Comparison of ENCODE assay signal across 8 mouse cellular contexts in the genomic region with DNA sequence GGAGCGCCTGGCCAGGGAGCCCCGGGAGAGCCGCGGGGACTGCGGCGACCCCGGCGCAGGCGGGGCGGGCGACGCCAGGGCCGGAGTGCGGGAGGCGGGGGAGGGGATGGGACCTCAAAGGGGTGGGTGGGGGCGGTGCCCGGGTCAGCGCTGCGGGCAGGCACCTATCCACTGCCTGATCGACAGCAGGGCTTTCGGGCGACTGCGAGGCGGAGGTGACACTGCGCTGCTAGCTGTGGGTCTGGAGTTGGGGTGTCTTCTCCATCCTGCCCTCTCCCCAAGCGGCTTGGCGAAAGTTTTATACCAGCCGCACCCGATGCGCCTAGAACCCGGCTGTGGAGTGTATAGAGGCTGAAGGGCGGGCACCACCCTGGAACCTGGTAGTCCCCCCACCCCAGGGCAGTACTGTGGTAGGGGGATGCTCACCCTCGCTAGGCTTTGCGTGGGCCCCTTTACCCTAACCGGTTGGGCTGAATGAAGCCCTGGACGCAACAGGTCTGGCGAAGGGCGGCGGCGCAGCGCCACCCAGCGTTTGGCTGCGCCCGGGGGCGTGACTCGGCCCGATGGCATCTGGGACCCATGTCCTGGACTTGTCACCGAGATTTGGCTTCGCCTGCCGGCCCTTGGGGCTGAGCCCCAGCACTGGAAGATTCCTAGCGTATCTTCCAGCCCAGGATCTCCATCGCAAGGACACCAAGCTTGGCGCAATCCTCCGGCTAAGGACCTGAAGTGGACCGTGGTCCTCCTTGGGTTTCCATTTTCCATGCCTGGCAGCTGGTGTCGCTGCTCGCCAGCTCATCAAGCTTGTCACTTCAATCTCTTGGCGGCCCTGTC. TPM values are rescaled to one million over a fixed set of nuclear protein-coding genes. Genes with fewer than 3 reads are reported as not detected.
DNase-seq lines count a peak whose midpoint lies in the region; ATAC-seq and TF ChIP-seq lines count a peak whose summit lies in the region.

Gene Syt17 (minus strand): TSS at position 89 of the 834 bp plus-strand sequence.

- no peak within 1 kb of the TSS for H3K27ac ChIP-seq in embryonic facial prominence, embryonic 13.5 days
- peak within 1 kb of the TSS; percentile 64 for H3K27ac ChIP-seq in heart, embryonic 10.5 days
- H3K27ac ChIP-seq in kidney, embryonic 14.5 days (ENCODE audit: low read depth, low read length): no peak within 1 kb of the TSS
- no peak within 1 kb of the TSS for H3K27ac ChIP-seq in liver, adult 2 months (replicated peaks; ENCODE audit: insufficient read depth, low read depth, low read length)

- peak within 1 kb of the TSS; percentile 74 for H3K9ac ChIP-seq in embryonic facial prominence, embryonic 13.5 days
- H3K9ac ChIP-seq in kidney, embryonic 14.5 days (ENCODE audit: low read depth, low read length): peak within 1 kb of the TSS; percentile 49
- no peak within 1 kb of the TSS for H3K9ac ChIP-seq in liver, adult 2 months (ENCODE audit: low read depth, low read length)

- peak; percentile 87 for TF ChIP-seq CTCF in liver, adult 2 months (IDR thresholded peaks at IDR 0.05; ENCODE audit: low read depth, low read length)

- no peaks in the 10 kb centered on the region for H3K79me2 ChIP-seq in liver, adult 2 months (ENCODE audit: control insufficient read depth, insufficient read depth, low read length)
- no peaks in the 10 kb centered on the region for H3K79me2 ChIP-seq in myocyte (ENCODE audit: control insufficient read depth, insufficient read depth)

- peak; percentile 43; the same call in 1 of the 2 replicates for ATAC-seq in embryonic facial prominence, embryonic 13.5 days (ENCODE audit: insufficient number of reproducible peaks, insufficient read depth, low FRiP score, low TSS enrichment, low read depth)
- ATAC-seq in kidney, embryonic 14.5 days (ENCODE audit: low FRiP score, low TSS enrichment): peak; percentile 77

- TF ChIP-seq POLR2A in liver, adult 2 months (IDR thresholded peaks at IDR 0.05; ENCODE audit: extremely low read depth, insufficient read depth, low read length): no peak
- TF ChIP-seq POLR2A in myocyte (IDR thresholded peaks at IDR 0.05; ENCODE audit: insufficient read length, low read depth): peak; percentile 15

- H3K4me2 ChIP-seq in embryonic facial prominence, embryonic 13.5 days: peak within 1 kb of the TSS; percentile 98
- peak within 1 kb of the TSS; percentile 79 for H3K4me2 ChIP-seq in kidney, embryonic 14.5 days (replicated peaks; ENCODE audit: low read depth, low read length)
- peak within 1 kb of the TSS; percentile 88 for H3K4me2 ChIP-seq in myocyte (ENCODE audit: low read depth)

- H3K27me3 ChIP-seq in embryonic facial prominence, embryonic 13.5 days: peaks cover 38% of the 10 kb centered on the region
- H3K27me3 ChIP-seq in heart, embryonic 10.5 days (ENCODE audit: insufficient read depth, poor library complexity, severe bottlenecking): peaks cover 62% of the 10 kb centered on the region
- peaks cover 9% of the 10 kb centered on the region; the same call in 1 of the 2 replicates for H3K27me3 ChIP-seq in kidney, embryonic 14.5 days (ENCODE audit: control insufficient read depth, insufficient read depth, low read length)
- H3K27me3 ChIP-seq in liver, adult 2 months (ENCODE audit: control insufficient read depth, insufficient read depth, low read length): peaks cover 11% of the 10 kb centered on the region
- H3K27me3 ChIP-seq in myocyte (ENCODE audit: control insufficient read depth, insufficient read depth, insufficient read length): no peaks in the 10 kb centered on the region

- under 1% methylated on average over 57 of the region's 58 CpGs for WGBS in embryonic facial prominence, embryonic 13.5 days
- 1% methylated on average over 52 of the region's 58 CpGs for WGBS in heart, embryonic 10.5 days
- under 1% methylated on average over 56 of the region's 58 CpGs for WGBS in kidney, embryonic 14.5 days
- 2% methylated on average over 58 of the region's 58 CpGs for WGBS in liver, adult 2 months

- no peaks in the 10 kb centered on the region for H3K36me3 ChIP-seq in embryonic facial prominence, embryonic 13.5 days
- no peaks in the 10 kb centered on the region for H3K36me3 ChIP-seq in heart, embryonic 10.5 days
- H3K36me3 ChIP-seq in kidney, embryonic 14.5 days (ENCODE audit: control insufficient read depth, insufficient read depth, low read length): no peaks in the 10 kb centered on the region
- no peaks in the 10 kb centered on the region for H3K36me3 ChIP-seq in liver, adult 2 months (ENCODE audit: control insufficient read depth, insufficient read depth, low read length)
- no peaks in the 10 kb centered on the region for H3K36me3 ChIP-seq in myocyte (ENCODE audit: control insufficient read depth, insufficient read depth)

- peak within 1 kb of the TSS; percentile 65 for H3K4me3 ChIP-seq in embryonic facial prominence, embryonic 13.5 days
- H3K4me3 ChIP-seq in heart, embryonic 10.5 days: peak within 1 kb of the TSS; percentile 73
- H3K4me3 ChIP-seq in kidney, embryonic 14.5 days (ENCODE audit: low read length): peak within 1 kb of the TSS; percentile 50
- peak within 1 kb of the TSS; percentile 10; the same call in 1 of the 2 replicates for H3K4me3 ChIP-seq in liver, adult 2 months (ENCODE audit: insufficient read depth, low read depth, low read length)
- peak within 1 kb of the TSS; percentile 37 for H3K4me3 ChIP-seq in myocyte

- H3K9me3 ChIP-seq in embryonic facial prominence, embryonic 13.5 days: no peaks in the 10 kb centered on the region
- H3K9me3 ChIP-seq in heart, embryonic 10.5 days: no peaks in the 10 kb centered on the region
- H3K9me3 ChIP-seq in kidney, embryonic 14.5 days (ENCODE audit: control insufficient read depth, low read length): no peaks in the 10 kb centered on the region

- H3ac ChIP-seq in myocyte (ENCODE audit: control insufficient read depth, insufficient read length): peak within 1 kb of the TSS; percentile 64

- DNase-seq in 3134 (ENCODE audit: extremely low read depth, insufficient read length, low spot score): peak; percentile 86
- peak; percentile 74 to 79 for DNase-seq in adrenal gland, postnatal 36 days
- DNase-seq in heart, embryonic 10.5 days (ENCODE audit: low spot score): peak; percentile 88
- DNase-seq in liver, adult 2 months (ENCODE audit: extremely low read depth, low read depth, low spot score): peak; percentile 41
- DNase-seq in testis, postnatal 14 days (ENCODE audit: low spot score): peak; percentile 62

- H3K4me1 ChIP-seq in embryonic facial prominence, embryonic 13.5 days: peaks cover 21% of the 10 kb centered on the region
- H3K4me1 ChIP-seq in heart, embryonic 10.5 days: peaks cover 22% of the 10 kb centered on the region
- H3K4me1 ChIP-seq in kidney, embryonic 14.5 days (ENCODE audit: control insufficient read depth, insufficient read depth, low read length): peaks cover 7% of the 10 kb centered on the region; the same call in 1 of the 2 replicates
- peaks cover 11% of the 10 kb centered on the region for H3K4me1 ChIP-seq in liver, adult 2 months (ENCODE audit: control insufficient read depth, insufficient read depth, low read length)

TF ChIP-seq in myocyte, 11 proteins besides CTCF, POLR2A, EP300 and RAD21:
- TF ChIP-seq REST (IDR thresholded peaks at IDR 0.05; ENCODE audit: insufficient read depth, insufficient read length) (no peak), USF1 (IDR thresholded peaks at IDR 0.05; ENCODE audit: low read depth) (no peak), CEBPB (IDR thresholded peaks at IDR 0.05; ENCODE audit: insufficient read depth, poor library complexity, severe bottlenecking) (no peak), POLR2AphosphoS2 (IDR thresholded peaks at IDR 0.05; ENCODE audit: insufficient read length, low read depth) (no peak), MYOD1 (IDR thresholded peaks at IDR 0.05; ENCODE audit: control insufficient read depth in 1 of 3, insufficient read length in 2 of 3, low read depth in 2 of 3) (no peak), MYOG (IDR thresholded peaks at IDR 0.05; ENCODE audit: control insufficient read depth in 1 of 3, insufficient read depth in 1 of 3, insufficient read length in 2 of 3, low read depth in 2 of 3) (peak in 1 of 3 experiments; percentile 34), MAX (IDR thresholded peaks at IDR 0.05; ENCODE audit: low read depth) (no peak), TCF12 (IDR thresholded peaks at IDR 0.05; ENCODE audit: insufficient read depth, poor library complexity, severe bottlenecking) (no peak), TCF3 (IDR thresholded peaks at IDR 0.05; ENCODE audit: insufficient read length, low read depth) (no peak), E2F4 (IDR thresholded peaks at IDR 0.05; ENCODE audit: insufficient read depth) (no peak), SRF (IDR thresholded peaks at IDR 0.05; ENCODE audit: control insufficient read depth, insufficient read length, low read depth) (peak; percentile 51)

RNA-seq across cellular contexts. Expression of gene Syt17, which starts in this region (rescaled TPM):
- total RNA-seq in adrenal gland, postnatal 36 days (2021): 1 to 10 TPM; 4.7 to 5.7 TPM
- 1.9 and 3.3 TPM in 2 replicates for polyA plus RNA-seq in embryonic facial prominence, embryonic 13.5 days (2015; fragmentation: Nextera tagmentation; extraction: Ambion mirVana)
- 0.74 and 1.3 TPM in 2 replicates for polyA plus RNA-seq in heart, embryonic 10.5 days (2016; fragmentation: Nextera tagmentation; extraction: Ambion mirVana)
- polyA plus RNA-seq in kidney, embryonic 14.5 days (2014; fragmentation: Nextera tagmentation; extraction: Ambion mirVana): 6.2 and 11.4 TPM in 2 replicates
- not detected in 2 replicates for total RNA-seq in liver, adult 2 months (2014; rRNA removed)
- polyA plus RNA-seq in liver, adult 2 months (2012; rRNA removed): not detected in 2 replicates
- 5.4 TPM for polyA plus RNA-seq in myocyte (2012; fragmentation: generic; extraction: Trizol)

Comparison
In these comparisons a context has a peak if more than half of its experiments do, and no peak if none do; other contexts are left out.
1. Peak in DNase-seq and H3K4me3 ChIP-seq in liver, adult 2 months; RNA of the gene not detected or under 1 TPM.
2. H3K4me3 ChIP-seq: peak in every context shown above with its lines; median percentile 73 in heart, embryonic 10.5 days; 65 in embryonic facial prominence, embryonic 13.5 days; 50 in kidney, embryonic 14.5 days; 37 in myocyte; 10 in liver, adult 2 months.